Mouse (Mus musculus) liver (tissue): ENCODE results near the gene Zfp410.
"Not testable (repeated sequence)": the region's sequence is repeated elsewhere in the genome, so short reads cannot be mapped to it uniquely, and the experiment has no call there.

Source experiments
- DNase-seq: peaks from one replicate; pipeline ENCODE4 v3.0.0-alpha.2; 2020; ENCODE audit warnings: mixed read lengths

Zfp410 gene

GRCm38 (mm10) chr12:84316721-84317621 lies at the start of gene Zfp410:
Zfp410 (plus strand) TSS chr12:84316852.
- DNase-seq: peak; percentile 88

- DNase-seq: no peak
Observed at GRCm38 (mm10) chr12:84267264-84267663, 49.4 kb upstream of the Zfp410 start.

DNA sequence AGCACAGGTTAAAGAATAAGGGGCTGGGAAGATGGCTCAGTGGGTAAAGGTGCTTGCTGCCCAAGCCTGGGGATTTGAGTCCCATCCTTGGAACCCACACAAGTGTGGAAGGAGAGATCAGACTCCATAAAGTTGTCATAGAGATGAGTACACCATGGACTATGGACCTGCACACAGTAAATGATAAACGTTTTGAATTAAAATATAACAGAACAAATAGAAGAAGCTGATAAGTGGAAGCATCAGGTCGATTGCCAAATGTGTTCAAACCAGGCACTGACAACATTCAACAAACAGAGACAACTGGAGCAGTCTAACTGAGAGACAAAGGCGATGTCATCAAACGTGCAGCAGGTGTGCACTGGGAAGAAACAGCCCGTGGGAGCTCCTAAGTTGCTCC lies 43.3 kb upstream of the Zfp410 start:
- no peak for DNase-seq

GRCm38 (mm10) chr12:84275288-84275687 lies 41.4 kb upstream of the Zfp410 start:
- peak; percentile 20 for DNase-seq

DNA sequence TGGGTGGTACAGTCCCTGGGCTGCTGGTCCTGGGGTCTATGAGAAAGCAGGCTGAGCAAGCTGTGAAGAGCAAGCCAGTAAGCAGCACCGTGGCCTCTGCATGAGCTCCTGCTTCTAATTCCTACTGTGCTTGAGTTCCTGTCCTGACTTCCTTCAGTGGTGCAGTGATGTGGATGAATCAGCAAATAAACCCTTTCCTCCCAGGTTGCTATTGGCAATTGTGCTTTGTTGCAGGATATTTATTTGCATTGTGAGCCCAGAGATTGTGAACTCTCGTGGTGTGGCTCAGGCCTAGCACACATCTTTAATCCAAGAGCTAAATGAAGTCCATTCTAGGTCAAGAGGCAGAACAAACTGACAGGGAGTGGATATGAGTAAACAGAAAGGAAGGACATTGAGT lies 40.4 kb upstream of the Zfp410 start:
- no peak for DNase-seq

- no peak for DNase-seq
Observed at GRCm38 (mm10) chr12:84276799-84277198, 39.9 kb upstream of the Zfp410 start.

DNA sequence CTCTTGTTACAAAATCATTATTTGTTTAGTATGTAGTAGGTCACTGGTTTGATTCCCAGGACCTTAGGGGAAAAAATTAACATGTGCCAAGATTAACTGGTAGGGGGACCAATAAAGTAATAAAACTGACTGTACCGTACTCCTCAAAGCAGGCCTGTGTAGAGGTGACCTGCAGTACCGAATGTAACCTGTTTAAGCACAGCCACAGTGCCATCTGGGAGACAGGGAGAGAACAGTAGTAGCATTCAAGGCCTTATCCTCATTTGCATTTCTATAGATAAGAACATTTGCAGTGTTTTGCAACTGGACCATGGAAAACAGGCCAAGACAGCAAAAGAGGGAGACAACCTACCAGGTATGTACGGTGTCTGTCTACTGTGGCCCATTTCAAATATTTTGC lies 38.8 kb upstream of the Zfp410 start:
- DNase-seq: no peak

DNA sequence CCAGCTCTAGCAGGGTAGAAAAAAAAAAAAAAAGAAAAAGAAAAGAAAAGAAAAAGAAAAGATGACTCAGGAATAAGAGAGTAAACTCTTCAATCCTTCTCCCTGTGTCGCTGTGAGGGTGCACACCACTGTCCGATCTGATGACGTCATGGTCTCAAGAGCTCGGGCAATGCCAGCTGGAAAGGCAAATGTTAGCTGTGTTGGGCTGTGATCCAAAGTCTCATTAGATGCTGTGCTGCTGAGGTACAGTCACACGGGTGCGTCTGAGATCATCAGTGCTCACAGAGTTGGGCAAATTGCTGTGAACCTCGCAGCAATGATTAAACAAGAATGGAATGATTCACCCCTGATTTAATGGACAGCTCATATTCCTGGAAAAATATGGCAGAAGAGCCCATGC lies 37.8 kb upstream of the Zfp410 start:
- DNase-seq: no peak

DNA sequence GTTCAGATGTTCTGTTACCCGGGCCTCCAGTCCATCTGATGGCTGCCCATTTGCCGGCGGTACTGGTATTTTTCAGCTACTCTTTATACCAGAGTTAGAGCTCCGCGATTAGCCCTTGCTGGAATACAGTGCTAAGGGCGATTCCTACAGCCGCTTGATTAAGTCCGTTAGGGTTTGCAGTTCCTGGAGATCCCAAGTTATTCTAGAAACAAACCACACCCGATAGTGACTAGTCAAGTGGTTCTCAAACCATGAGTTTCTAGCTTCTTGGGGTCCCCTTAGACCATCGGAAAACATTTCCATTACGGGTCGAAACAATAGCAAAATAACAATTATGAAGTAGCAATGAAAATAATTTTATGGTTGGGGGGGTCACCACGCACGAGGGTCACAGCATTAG lies 32.3 kb upstream of the Zfp410 start:
- no peak for DNase-seq

- DNase-seq: peak; percentile 96
Observed at GRCm38 (mm10) chr12:84284885-84285592, 31.6 kb upstream of the Zfp410 start, which contains the start of gene Ptgr2. Ptgr2 (plus strand) TSS chr12:84285232.

GRCm38 (mm10) chr12:84285593-84285968 lies 31.1 kb upstream of the Zfp410 start:
- no peak for DNase-seq

GRCm38 (mm10) chr12:84288461-84288860 lies 28.2 kb upstream of the Zfp410 start:
- peak; percentile 73 for DNase-seq

GRCm38 (mm10) chr12:84297851-84298250 lies 18.8 kb upstream of the Zfp410 start:
- DNase-seq: no peak

GRCm38 (mm10) chr12:84299265-84299664 lies 17.4 kb upstream of the Zfp410 start:
- DNase-seq: peak; percentile 23

DNA sequence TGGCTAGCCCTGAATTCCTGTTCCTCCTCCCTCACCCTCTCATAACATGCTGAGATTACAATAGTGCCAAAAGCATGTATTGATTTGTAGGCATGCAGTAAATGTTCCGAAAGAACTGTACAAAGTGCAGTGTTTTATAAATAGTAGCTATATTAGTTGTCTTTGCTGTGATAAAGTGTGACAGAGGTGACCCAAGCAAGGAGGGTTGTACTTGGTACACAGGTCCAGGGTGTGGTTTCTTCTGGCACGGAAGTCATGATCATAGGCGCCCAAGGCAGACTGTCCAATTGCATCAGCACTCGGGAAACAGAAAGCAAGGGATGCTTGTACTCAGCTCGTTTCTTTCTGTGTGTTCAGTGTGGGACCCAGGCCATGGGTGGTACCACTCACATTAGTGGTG lies 12.6 kb upstream of the Zfp410 start:
- DNase-seq: no peak

GRCm38 (mm10) chr12:84304554-84304953 lies 12.1 kb upstream of the Zfp410 start:
- DNase-seq: no peak

DNA sequence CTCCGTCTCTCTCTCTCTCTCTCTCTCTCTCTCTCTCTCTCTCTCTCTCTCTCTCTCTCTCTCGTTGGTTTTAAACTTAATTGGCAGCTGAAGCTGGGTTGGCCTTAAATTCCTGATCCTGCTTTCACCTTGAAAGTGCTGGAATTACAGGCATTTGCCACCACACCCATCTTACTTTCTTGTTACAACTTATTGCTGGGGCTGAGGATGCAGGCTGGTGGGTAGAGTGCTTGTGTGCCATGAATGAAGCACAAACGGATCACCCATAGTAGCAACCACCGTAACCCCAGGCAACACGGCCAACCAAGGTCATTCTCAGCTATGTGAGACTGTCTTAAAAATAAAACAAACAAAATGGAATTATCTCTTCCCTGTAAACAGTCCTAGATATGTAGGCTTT lies 5.3 kb upstream of the Zfp410 start:
- no peak for DNase-seq

- no peak for DNase-seq
Observed at GRCm38 (mm10) chr12:84316006-84316405, 646 bp upstream of the Zfp410 start.

DNA sequence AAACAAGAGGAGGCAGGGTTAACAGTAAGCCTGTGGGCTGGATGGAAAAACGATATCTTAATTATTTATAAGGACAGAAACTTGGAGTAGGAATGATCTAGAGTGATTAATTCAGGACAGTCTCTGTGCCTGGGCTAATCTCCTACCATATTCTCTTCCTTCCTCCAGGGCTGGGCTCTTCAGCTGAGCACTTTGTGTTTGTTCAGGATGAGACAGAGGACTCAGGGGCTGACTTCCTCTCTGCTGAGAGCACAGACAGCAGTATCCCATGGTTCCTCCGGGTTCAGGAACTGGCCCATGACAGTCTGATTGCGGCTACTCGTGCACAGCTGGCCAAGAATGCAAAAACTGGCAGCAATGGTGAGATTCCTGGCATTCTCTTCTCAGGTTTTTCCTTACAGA lies 10.5 kb downstream of the Zfp410 start:
- no peak for DNase-seq

DNA sequence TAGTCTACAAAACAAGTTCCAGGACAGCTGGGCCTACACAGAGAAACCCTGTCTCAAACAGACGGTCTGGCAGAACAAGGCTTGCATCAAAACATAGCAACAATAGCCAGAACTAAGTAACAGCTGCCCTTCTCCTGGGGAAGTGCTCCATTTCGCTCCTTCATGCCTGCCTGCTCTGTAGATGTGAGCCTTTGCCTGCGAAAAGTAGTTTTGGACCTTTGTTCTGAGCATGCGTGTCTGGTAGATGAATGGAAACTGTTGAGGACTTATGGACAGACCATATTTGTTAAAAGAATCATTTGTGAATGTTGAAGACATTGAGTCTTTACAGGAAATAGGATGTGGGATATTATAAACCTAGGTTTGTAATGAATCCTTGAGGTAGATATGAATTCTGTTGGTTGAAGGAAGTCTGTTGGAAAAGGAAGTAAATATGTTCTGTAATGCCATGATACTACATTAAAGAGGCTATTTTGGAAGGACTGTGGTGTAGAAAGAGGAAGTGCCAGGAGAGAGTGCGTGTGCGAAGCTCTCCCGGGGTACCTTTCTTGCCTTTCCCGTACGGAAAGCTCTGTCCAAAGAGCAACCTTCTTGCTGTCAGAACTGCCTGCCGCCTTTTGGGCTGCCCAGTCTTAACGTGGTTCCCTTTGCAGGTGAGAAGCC lies 20.4 kb downstream of the Zfp410 start:
- no peak for DNase-seq

DNA sequence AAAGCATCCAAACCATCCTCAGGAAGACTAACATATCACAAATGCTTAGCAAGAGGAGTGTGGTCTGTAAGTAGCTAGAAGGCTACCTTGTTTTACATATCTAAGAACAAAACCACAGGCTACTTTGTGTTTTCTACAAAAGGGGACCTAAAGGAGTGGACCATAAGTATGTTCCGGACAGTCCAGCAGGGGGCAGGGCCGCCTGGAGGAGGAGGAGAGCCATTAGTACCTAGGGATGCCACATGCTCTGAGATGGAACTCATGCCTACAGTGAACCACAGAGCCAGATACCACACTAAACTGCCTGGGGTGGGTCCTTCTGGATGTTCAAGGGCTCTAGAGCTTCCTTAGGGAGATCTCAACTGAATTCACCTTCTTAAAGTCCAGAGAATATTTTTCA lies 30.5 kb downstream of the Zfp410 start:
- DNase-seq: peak; percentile 63

DNA sequence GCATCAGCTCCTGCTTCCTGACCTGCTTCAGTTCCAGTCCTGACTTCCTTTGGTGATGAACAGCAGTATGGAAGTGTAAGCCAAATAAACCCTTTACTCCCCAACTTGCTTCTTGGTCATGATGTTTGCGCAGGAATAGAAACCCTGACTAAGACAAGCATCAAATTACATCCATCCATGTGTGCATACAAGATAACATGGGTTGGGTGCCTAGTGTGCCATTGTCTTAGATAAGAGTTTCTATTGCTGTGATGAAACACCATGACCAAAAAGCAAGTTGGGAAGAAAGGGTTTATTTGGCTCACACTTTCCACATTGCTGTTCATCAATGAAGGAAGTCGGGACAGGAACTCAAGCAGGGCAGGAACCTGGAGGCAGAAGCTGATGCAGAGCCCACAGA lies 42.0 kb downstream of the Zfp410 start:
- not testable (repeated sequence) for DNase-seq
